Mouse (Mus musculus) forebrain, embryonic 13.5 days (tissue): ENCODE data around the gene Kat8. TPM values are rescaled to one million over a fixed set of nuclear protein-coding genes. Genes with fewer than 3 reads are reported as not detected.
"Not testable (repeated sequence)": the region's sequence is repeated elsewhere in the genome, so short reads cannot be mapped to it uniquely, and the experiment has no call there.

Experiments
- ATAC-seq: fragments of 200-750 bp; cut with Nextera tagmentation; 2 replicates; pipeline ENCODE4 v1.8.0; 2017
- H3K27ac ChIP-seq: fragments of 300-500 bp; sonication (generic); 2 replicates; pipeline ENCODE4 v1.5.1; 2015; ENCODE audit warnings: inconsistent platforms, mild to moderate bottlenecking, moderate library complexity
- H3K27me3 ChIP-seq: fragments of 300-500 bp; sonication (generic); 2 replicates; pipeline ENCODE4 v1.6.1; 2015; ENCODE audit warnings: mild to moderate bottlenecking, inconsistent platforms
- H3K36me3 ChIP-seq: fragments of 300-500 bp; sonication (generic); 2 replicates; pipeline ENCODE4 v1.6.1; 2015; ENCODE audit warnings: mild to moderate bottlenecking, inconsistent platforms; ENCODE audit not compliant: poor library complexity, severe bottlenecking
- H3K4me1 ChIP-seq: fragments of 300-500 bp; sonication (generic); 2 replicates; pipeline ENCODE4 v1.6.1; 2015; ENCODE audit warnings: inconsistent platforms
- H3K4me2 ChIP-seq: fragments of 300-500 bp; sonication (generic); 2 replicates; pipeline ENCODE4 v1.6.1; 2015; ENCODE audit warnings: inconsistent platforms, mild to moderate bottlenecking, moderate library complexity
- H3K4me3 ChIP-seq: fragments of 300-500 bp; sonication (generic); 2 replicates; pipeline ENCODE4 v1.5.1; 2015; ENCODE audit warnings: mild to moderate bottlenecking, inconsistent platforms
- H3K9ac ChIP-seq: fragments of 300-500 bp; sonication (generic); 2 replicates; pipeline ENCODE4 v1.6.1; 2015; ENCODE audit warnings: mild to moderate bottlenecking, inconsistent platforms
- H3K9me3 ChIP-seq: fragments of 300-500 bp; sonication (generic); replicated peaks from 2 replicates; pipeline ENCODE4 v1.6.1; 2016; ENCODE audit warnings: inconsistent platforms
- WGBS: fragments of 180-500 bp; shearing (Covaris S2); methylation state at CpG from one replicate; pipeline ENCODE4 v1.1.7; 2015; 5-methylcytosine and 5-hydroxymethylcytosine counted together
- polyA plus RNA-seq: library from polyadenylated mRNA; unstranded; fragments of >200 nt; fragmentation: Nextera tagmentation; extraction: Ambion mirVana; gene quantifications from 2 replicates; pipeline ENCODE4 v1.2.1, GENCODE M21; 2015

Kat8 gene
- polyA plus RNA-seq, 1 experiment from 2014 or later, result 51.1 TPM

DNA sequence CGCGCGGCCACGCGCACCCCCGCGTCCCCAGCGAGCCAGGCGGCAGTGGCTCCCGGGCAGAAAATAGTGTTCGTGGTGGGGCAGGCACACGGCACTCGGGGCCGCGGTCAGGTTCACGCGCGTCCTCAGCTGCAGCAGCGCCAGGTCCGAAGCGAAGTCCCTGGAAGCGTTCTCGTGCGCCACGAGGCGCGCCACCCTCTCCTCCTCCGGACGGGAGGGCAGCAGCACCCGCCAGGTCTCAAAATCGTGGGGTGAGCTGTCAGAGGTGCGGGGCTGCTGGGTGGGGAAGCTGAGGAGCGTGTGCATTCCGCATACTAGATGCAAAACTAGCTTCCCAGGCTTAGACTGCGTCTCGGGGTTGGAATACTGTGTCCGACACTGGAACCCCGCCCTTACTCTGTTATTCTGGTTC is 23.4 kb downstream of the Kat8 start:
- Histone ChIP-seq H3K9me3 (no peaks in the 10 kb centered on the region), H3K27me3 (peaks cover 9% of the 10 kb centered on the region; the same call in 1 of the 2 replicates), H3K27ac (peak overlapping the region; percentile 31; the same call in 1 of the 2 replicates), H3K4me1 (peaks cover 16% of the 10 kb centered on the region), H3K9ac (peak overlapping the region; percentile 86), H3K36me3 (no peaks in the 10 kb centered on the region), H3K4me3 (peak overlapping the region; percentile 69), H3K4me2 (peak overlapping the region; percentile 94)
- WGBS, result under 1% methylated on average over 38 of the region's 38 CpGs
- peak; percentile 44; the same call in 1 of the 2 replicates for ATAC-seq

- 57% methylated on average over 18 of the region's 18 CpGs for WGBS
- Histone ChIP-seq H3K27ac (no peak overlapping the region), H3K27me3 (0 out of 2 replicates have a peak, but pooled peaks cover 5% of the 10 kb centered on the region), H3K36me3 (no peaks in the 10 kb centered on the region), H3K4me1 (peaks cover 16% of the 10 kb centered on the region), H3K9me3 (no peaks in the 10 kb centered on the region), H3K9ac (peak overlapping the region; percentile 86), H3K4me3 (peak overlapping the region; percentile 69), H3K4me2 (peak overlapping the region; percentile 94)
- ATAC-seq, result peak; percentile 6; the same call in 1 of the 2 replicates
These were observed 24.0 kb downstream of the Kat8 start for GRCm38 (mm10) chr7:127936216-127936884.

DNA sequence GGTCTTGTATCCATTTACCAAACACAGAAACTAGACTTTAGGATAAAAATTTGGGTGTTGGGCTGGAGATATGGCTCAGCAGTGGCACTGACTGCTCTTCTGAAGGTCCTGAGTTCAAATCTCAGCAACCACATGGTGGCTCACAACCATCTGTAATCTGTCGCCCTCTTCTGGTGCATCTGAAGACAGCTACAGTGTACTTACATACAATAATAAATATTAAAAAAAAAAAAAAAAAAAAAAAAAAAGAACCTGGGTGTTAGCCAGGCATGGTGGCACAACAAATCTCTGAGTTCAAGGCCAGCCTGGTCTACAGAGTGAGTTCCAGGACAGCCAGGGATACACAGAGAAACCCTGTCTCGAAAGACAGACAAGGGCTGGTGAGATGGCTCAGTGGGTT is 29.8 kb downstream of the Kat8 start:
- H3K36me3 ChIP-seq, H3K9ac ChIP-seq, H3K4me1 ChIP-seq, ATAC-seq, H3K4me2 ChIP-seq, H3K4me3 ChIP-seq, H3K9me3 ChIP-seq, H3K27ac ChIP-seq: not testable (repeated sequence)
- H3K27me3 ChIP-seq, result peaks cover 36% of the 10 kb centered on the region
- WGBS, result 59% methylated on average over 2 of the region's 2 CpGs

GRCm38 (mm10) chr7:127944614-127945013 is 32.3 kb downstream of the Kat8 start:
- Histone ChIP-seq H3K9ac (no peak overlapping the region), H3K27me3 (peaks cover 36% of the 10 kb centered on the region), H3K27ac (no peak overlapping the region), H3K4me1 (no peaks in the 10 kb centered on the region), H3K4me2 (no peak overlapping the region), H3K36me3 (no peaks in the 10 kb centered on the region), H3K9me3 (no peaks in the 10 kb centered on the region), H3K4me3 (no peak overlapping the region)
- no peak for ATAC-seq
- WGBS, result 17% methylated on average over 23 of the region's 23 CpGs

DNA sequence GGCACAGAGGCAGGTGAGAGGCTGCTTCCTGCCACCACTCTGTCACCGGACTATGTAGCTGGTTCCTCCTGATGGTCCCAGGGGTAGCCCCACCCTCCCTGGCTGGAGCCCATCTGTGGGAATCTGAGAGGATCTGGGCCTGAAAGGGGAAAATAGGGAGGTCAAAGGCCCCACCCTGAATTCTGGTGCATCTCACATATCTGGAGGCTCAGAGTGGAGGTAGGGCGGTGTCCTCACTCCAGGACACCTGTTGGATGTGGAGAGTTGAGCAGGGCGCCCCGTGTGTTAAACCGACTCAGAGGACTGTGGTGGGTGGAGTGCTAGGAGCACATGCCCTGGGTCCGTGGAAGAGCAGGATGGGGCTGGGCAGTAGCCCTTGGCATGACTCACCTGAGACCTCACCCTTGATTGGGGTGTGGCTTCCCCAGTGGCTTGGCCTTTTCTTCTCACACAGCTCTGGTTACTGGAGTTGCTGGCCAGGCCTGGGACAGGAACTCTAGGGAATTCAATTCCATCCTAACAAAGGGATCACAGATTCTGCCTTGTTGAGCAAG is 34.2 kb downstream of the Kat8 start, which contains the start of gene Prss36:
Gene Prss36, minus strand, starts transcription at position 256 of the 554 bp plus-strand sequence.
- H3K27ac ChIP-seq, result no peak within 1 kb of the TSS
- H3K4me3 ChIP-seq, result no peak within 1 kb of the TSS
- H3K9me3 ChIP-seq, result no peaks in the 10 kb centered on the region
- H3K4me1 ChIP-seq, result no peaks in the 10 kb centered on the region
- 83% methylated on average over 6 of the region's 6 CpGs for WGBS
- H3K27me3 ChIP-seq, result peaks cover 40% of the 10 kb centered on the region
- no peak within 1 kb of the TSS for H3K9ac ChIP-seq
- no peak within 1 kb of the TSS for H3K4me2 ChIP-seq
- ATAC-seq, result no peak
- no peaks in the 10 kb centered on the region for H3K36me3 ChIP-seq

DNA sequence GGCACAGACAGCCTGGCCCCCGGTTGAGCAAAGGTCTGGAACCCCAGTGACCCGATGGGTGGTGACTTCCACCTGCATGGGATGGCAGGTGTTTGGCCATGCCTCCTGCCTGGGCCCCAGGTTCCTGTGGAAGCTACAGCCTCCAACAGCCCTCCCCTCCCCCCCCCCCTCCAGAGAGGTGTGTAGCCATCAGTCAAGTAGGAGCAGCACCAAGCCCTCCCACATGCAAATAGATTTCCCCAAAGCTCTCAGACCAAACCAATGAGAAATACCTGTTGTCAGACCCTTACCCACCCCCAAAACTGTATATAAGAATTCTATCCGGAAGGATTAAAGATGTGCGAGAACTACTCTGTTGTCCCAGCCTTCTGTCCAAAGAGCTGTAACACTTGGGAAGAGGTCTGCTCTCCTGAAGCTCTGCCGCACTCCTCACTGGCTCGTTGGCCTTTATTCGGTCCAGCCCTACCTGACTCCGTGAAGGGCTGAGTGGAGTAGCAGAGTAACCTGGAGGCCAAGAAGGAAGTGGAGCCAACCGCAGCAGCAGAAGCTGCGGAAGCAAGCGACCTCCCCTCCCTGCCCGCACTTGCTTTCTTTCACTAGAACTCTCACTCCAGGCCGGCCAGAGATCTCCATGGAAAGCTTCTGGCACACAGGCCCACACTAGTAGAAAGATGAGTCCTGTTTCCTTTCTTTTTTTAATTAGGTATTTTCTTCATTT is 40.7 kb downstream of the Kat8 start:
- H3K4me2 ChIP-seq, result no peak overlapping the region
- no peaks in the 10 kb centered on the region for H3K36me3 ChIP-seq
- no peak for ATAC-seq
- no peaks in the 10 kb centered on the region for H3K9me3 ChIP-seq
- WGBS, result 47% methylated on average over 13 of the region's 13 CpGs
- H3K9ac ChIP-seq, result no peak overlapping the region
- H3K4me3 ChIP-seq, result no peak overlapping the region
- no peaks in the 10 kb centered on the region for H3K4me1 ChIP-seq
- no peak overlapping the region for H3K27ac ChIP-seq
- H3K27me3 ChIP-seq, result peaks cover 3% of the 10 kb centered on the region; the same call in 1 of the 2 replicates

GRCm38 (mm10) chr7:127959364-127959763 is 47.0 kb downstream of the Kat8 start:
- 64% methylated on average over 5 of the region's 5 CpGs for whole genome bisulfite sequencing
- Histone ChIP-seq H3K27ac (no peak overlapping the region), H3K9ac (no peak overlapping the region), H3K27me3 (no peaks in the 10 kb centered on the region), H3K4me1 (no peaks in the 10 kb centered on the region), H3K4me2 (no peak overlapping the region), H3K4me3 (no peak overlapping the region), H3K9me3 (no peaks in the 10 kb centered on the region), H3K36me3 (no peaks in the 10 kb centered on the region)
- ATAC-seq, result no peak

DNA sequence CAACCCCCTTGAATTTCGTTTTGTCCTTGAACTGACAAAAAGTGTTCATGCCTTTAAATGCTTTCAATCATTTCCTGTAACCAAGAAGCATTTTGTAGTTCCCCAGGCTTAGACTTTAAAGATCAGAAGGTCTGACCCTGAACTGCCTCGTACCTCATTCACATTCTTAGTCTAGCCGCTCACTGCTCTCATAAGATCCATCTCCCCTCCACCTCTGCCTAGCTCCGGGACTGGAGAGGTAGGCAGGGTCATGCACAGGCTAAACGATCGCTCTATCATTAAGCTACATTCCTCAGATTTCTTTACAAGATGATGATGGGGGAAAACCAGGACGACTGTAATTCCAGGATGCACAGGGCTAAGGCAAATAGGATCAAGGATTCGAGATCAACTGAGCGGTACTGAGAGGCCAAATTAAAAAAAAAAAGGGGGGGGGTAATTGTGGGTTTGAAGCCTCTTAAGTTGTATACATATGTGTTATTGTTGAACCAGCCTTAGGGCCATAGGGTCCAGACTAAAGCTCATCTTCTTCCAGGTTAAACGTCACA is 54.1 kb downstream of the Kat8 start:
- peaks cover 21% of the 10 kb centered on the region for H3K36me3 ChIP-seq
- peak overlapping the region; percentile 99 for H3K9ac ChIP-seq
- peak overlapping the region; percentile 98 for H3K4me3 ChIP-seq
- H3K4me1 ChIP-seq, result peaks cover 29% of the 10 kb centered on the region
- no peaks in the 10 kb centered on the region for H3K9me3 ChIP-seq
- peak overlapping the region; percentile 96 for H3K27ac ChIP-seq
- WGBS, result 8% methylated on average over 10 of the region's 10 CpGs
- ATAC-seq, result no peak
- H3K4me2 ChIP-seq, result peak overlapping the region; percentile 92
- no peaks in the 10 kb centered on the region for H3K27me3 ChIP-seq

DNA sequence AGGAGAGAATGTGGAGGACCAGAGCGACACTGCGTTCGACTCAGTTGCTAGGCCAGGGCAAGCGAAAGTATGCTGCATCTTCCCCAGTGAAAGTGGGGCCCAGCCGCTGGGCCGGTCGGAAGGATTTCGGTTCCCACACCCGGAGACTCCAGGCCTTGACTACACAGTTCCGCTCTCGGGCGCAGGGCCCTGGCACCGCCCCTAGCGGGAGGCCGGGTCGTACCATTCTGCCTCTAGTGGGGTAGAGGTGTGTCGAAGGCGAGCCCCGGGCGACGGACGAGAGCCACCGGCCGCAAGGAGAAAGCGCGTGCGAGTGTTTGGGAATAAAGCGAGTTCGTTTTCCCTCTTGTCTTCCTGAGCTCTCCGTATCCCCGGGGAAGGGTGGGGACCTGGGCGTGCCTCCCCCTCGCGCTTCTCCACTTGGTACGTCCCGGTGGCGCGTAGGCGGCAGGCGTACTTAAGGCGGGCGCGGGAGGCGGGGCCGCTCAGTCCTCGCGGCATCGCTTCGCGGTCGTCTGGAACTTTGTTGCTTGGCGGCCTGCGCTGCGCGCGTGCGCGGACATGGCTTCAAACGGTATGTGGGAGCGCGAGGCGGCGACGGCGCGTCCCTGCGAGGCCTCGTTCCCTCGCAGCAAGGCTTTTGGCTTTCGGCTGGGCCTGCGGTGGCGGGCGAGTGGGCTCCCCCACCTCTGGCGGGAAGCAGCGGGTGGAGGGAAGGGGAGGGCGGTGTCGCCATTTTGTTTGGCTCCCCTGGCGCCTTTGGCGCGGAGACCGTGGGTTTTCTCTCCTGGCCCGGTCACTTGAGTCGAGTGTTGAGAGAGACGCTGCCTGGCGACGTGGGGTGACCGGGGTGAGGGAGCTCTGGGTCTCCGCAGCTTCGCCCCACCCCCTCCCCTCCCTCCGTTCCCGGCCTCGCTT is 54.9 kb downstream of the Kat8 start, which contains the start of gene Fus:
Gene Fus, plus strand, starts transcription at position 454 of the 918 bp plus-strand sequence.
- ATAC-seq, result peak; percentile 96
- Histone ChIP-seq H3K4me3 (peak within 1 kb of the TSS; percentile 98), H3K27me3 (no peaks in the 10 kb centered on the region), H3K9ac (peak within 1 kb of the TSS; percentile 99), H3K4me1 (peaks cover 29% of the 10 kb centered on the region), H3K27ac (peak within 1 kb of the TSS; percentile 96), H3K36me3 (peaks cover 28% of the 10 kb centered on the region), H3K9me3 (no peaks in the 10 kb centered on the region), H3K4me2 (peak within 1 kb of the TSS; percentile 92)
- WGBS, result under 1% methylated on average over 91 of the region's 92 CpGs

- H3K27ac ChIP-seq, result peak overlapping the region; percentile 96
- WGBS, result under 1% methylated on average over 39 of the region's 42 CpGs
- H3K9ac ChIP-seq, result peak overlapping the region; percentile 99
- H3K36me3 ChIP-seq, result peaks cover 37% of the 10 kb centered on the region
- peak overlapping the region; percentile 98 for H3K4me3 ChIP-seq
- no peaks in the 10 kb centered on the region for H3K9me3 ChIP-seq
- peak overlapping the region; percentile 92 for H3K4me2 ChIP-seq
- H3K27me3 ChIP-seq, result no peaks in the 10 kb centered on the region
- peaks cover 29% of the 10 kb centered on the region for H3K4me1 ChIP-seq
- peak; percentile 32; the same call in 1 of the 2 replicates for ATAC-seq
These were observed 55.9 kb downstream of the Kat8 start for GRCm38 (mm10) chr7:127967922-127968828.
